Mouse (Mus musculus) heart, postnatal 0 days (tissue): Measurements from ENCODE around the gene Pnpla6. TPM values are rescaled to one million over a fixed set of nuclear protein-coding genes. Genes with fewer than 3 reads are reported as not detected.

ENCODE experiments used
- ATAC-seq: fragments of 200-750 bp; cut with Nextera tagmentation; 2 replicates; pipeline ENCODE4 v1.8.0; 2017; ENCODE audit warnings: low read depth, moderate number of reproducible peaks, moderate library complexity; ENCODE audit not compliant: insufficient read depth
- DNase-seq: peaks from one replicate; pipeline ENCODE4 v3.0.0-alpha.2; 2016; ENCODE audit warnings: low spot score
- H3K27ac ChIP-seq: fragments of 300-500 bp; sonication (generic); 2 replicates; pipeline ENCODE4 v1.5.1; 2014; ENCODE audit warnings: low read depth, mild to moderate bottlenecking
- H3K27me3 ChIP-seq: fragments of 300-500 bp; sonication (generic); 2 replicates; pipeline ENCODE4 v1.6.1; 2014; ENCODE audit warnings: low read length, mixed read lengths; ENCODE audit not compliant: control insufficient read depth, insufficient read depth
- H3K36me3 ChIP-seq: fragments of 300-500 bp; sonication (generic); replicated peaks from 2 replicates; pipeline ENCODE4 v1.6.1; 2014; ENCODE audit warnings: low read length, mixed read lengths; ENCODE audit not compliant: control insufficient read depth, insufficient read depth
- H3K4me1 ChIP-seq: fragments of 300-500 bp; sonication (generic); 2 replicates; pipeline ENCODE4 v1.6.1; 2014; ENCODE audit warnings: antibody characterized with exemption; ENCODE audit not compliant: control insufficient read depth, insufficient read depth
- H3K4me2 ChIP-seq: fragments of 300-500 bp; sonication (generic); 2 replicates; pipeline ENCODE4 v1.6.1; 2014; ENCODE audit warnings: low read depth, mild to moderate bottlenecking, low read length, moderate library complexity
- H3K4me3 ChIP-seq: fragments of 300-500 bp; sonication (generic); 2 replicates; pipeline ENCODE4 v1.5.1; 2014; ENCODE audit warnings: low read depth, low read length
- H3K9ac ChIP-seq: fragments of 300-500 bp; sonication (generic); replicated peaks from 2 replicates; pipeline ENCODE4 v1.6.1; 2014; ENCODE audit warnings: low read depth, low read length, mixed read lengths
- H3K9me3 ChIP-seq: fragments of 300-500 bp; sonication (generic); replicated peaks from 2 replicates; pipeline ENCODE4 v1.6.1; 2016; ENCODE audit warnings: low read length; ENCODE audit not compliant: control insufficient read depth
- CTCF ChIP-seq: IDR thresholded peaks from 2 replicates; pipeline ENCODE4 v1.5.1; 2016; ENCODE audit warnings: antibody characterized with exemption, control low read depth, low read depth
- EP300 ChIP-seq: IDR thresholded peaks from 2 replicates; pipeline ENCODE4 v1.6.1; 2016; ENCODE audit warnings: antibody characterized with exemption, low read depth
- WGBS: fragments of 180-500 bp; shearing (Covaris S2); extraction: QIAGEN DNeasy Blood & Tissue Kit; methylation state at CpG from one replicate; pipeline ENCODE4 v1.1.7; 2014; 5-methylcytosine and 5-hydroxymethylcytosine counted together
- polyA plus RNA-seq: library from polyadenylated mRNA; unstranded; fragments of >200 nt; fragmentation: Nextera tagmentation; extraction: Ambion mirVana; gene quantifications from 2 replicates; pipeline ENCODE4 v1.2.1, GENCODE M21; 2015
- total RNA-seq: library from RNA; depleted of rRNA; stranded (reverse); fragments of >200 nt; gene quantifications from 2 replicates; pipeline ENCODE4 v1.2.3, GENCODE M21; 2014; ENCODE audit warnings: low replicate concordance

Pnpla6 gene
- total and polyA plus RNA-seq, 2 experiments from 2014 or later, result 8.4 to 41.7 TPM

DNA sequence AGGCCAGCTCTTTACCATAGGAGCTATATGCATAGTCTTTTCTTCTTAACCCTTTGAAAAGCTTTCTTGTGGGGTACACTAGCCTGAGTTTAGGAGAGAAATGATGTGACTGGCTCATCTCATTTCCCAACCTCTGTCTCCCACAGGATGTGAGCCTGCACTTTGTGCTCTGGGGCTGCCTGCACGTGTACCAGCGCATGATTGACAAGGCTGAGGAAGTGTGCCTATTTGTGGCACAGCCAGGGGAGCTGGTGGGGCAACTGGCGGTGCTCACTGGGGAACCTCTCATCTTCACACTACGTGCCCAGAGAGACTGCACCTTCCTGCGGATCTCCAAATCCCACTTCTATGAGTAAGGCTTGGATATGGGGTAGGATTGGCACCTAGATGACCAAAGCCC, 15.6 kb downstream of the Pnpla6 start:
- WGBS, result 75% methylated on average over 5 of the region's 5 CpGs
- DNase-seq, result no peak
- Histone ChIP-seq H3K27me3 (no peaks in the 10 kb centered on the region), H3K4me1 (no peaks in the 10 kb centered on the region), H3K9me3 (no peaks in the 10 kb centered on the region), H3K9ac (no peak overlapping the region), H3K36me3 (peaks cover 40% of the 10 kb centered on the region), H3K4me3 (no peak overlapping the region), H3K27ac (no peak overlapping the region), H3K4me2 (no peak overlapping the region)
- no peak for ATAC-seq
- TF ChIP-seq EP300, result no peak
- no peak for TF ChIP-seq CTCF

GRCm38 (mm10) chr8:3531936-3532335, 16.8 kb downstream of the Pnpla6 start:
- Histone ChIP-seq H3K36me3 (peaks cover 34% of the 10 kb centered on the region), H3K9ac (no peak overlapping the region), H3K9me3 (no peaks in the 10 kb centered on the region), H3K4me1 (no peaks in the 10 kb centered on the region), H3K4me3 (no peak overlapping the region), H3K27me3 (no peaks in the 10 kb centered on the region), H3K27ac (no peak overlapping the region), H3K4me2 (no peak overlapping the region)
- DNase-seq, result no peak
- TF ChIP-seq CTCF (no peak), EP300 (no peak)
- WGBS, result 93% methylated on average over 18 of the region's 18 CpGs
- no peak for ATAC-seq

DNA sequence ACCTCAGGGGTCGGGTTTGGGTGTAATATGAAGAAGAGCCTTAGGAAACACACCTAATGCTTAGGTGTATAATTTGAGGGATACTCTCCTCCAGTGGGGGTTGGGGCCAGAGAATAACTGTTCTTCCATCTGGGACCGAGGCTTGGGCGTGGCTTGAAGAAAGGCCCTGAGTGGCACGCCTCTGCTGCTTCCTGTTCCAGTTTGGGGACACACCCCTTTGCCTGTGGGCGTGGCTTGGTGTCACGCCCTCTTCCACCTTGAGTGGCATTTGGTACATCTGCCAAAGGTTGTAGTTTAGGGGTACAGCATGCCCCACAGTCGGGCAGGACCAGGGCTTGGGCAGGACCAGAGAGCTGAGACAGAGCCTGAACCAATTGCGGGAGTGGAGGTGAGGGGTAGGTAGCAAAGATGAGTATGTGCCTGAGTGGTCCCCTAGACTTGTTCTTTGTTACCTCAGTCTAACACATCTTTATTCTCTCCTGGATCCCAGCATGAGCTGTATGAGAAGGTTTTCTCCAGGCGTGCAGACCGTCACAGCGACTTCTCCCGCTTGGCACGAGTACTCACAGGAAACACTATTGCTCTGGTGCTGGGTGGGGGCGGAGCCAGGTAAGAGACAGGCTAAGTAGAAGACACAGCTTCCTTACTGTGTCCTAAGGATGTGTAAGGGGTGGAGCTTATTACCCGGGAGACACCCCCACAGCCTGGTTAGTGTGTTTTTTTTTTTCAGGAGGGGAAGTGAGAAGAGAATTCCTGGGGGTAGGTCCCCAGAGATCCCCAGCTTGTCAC, 21.1 kb downstream of the Pnpla6 start:
- ATAC-seq, result peak; percentile 24; the same call in 1 of the 2 replicates
- no peaks in the 10 kb centered on the region for H3K27me3 ChIP-seq
- TF ChIP-seq EP300 (no peak), CTCF (no peak)
- WGBS, result 58% methylated on average over 15 of the region's 15 CpGs
- no peak overlapping the region for H3K4me3 ChIP-seq
- peaks cover 49% of the 10 kb centered on the region for H3K36me3 ChIP-seq
- DNase-seq, result no peak
- no peak overlapping the region for H3K9ac ChIP-seq
- no peak overlapping the region for H3K4me2 ChIP-seq
- H3K4me1 ChIP-seq, result no peaks in the 10 kb centered on the region
- H3K9me3 ChIP-seq, result no peaks in the 10 kb centered on the region
- no peak overlapping the region for H3K27ac ChIP-seq

DNA sequence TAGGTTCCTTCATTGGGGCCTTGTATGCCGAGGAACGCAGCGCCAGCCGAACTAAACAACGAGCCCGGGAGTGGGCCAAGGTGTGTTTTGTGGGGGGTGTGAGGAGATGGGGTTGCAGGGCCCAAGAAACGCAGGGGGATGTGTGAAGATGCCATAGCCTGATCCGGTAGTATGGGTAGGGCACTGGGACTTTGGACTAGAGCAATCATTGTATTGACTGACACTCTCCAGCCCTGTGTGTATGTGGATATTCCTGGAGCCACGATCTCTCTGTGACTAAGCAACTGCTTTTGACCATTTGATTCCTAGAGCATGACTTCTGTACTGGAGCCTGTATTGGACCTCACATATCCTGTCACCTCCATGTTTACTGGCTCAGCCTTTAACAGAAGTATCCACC, 21.8 kb downstream of the Pnpla6 start:
- Histone ChIP-seq H3K4me1 (no peaks in the 10 kb centered on the region), H3K4me2 (no peak overlapping the region), H3K27me3 (no peaks in the 10 kb centered on the region), H3K27ac (no peak overlapping the region), H3K9ac (no peak overlapping the region), H3K36me3 (peaks cover 48% of the 10 kb centered on the region), H3K9me3 (no peaks in the 10 kb centered on the region), H3K4me3 (no peak overlapping the region)
- TF ChIP-seq EP300, result no peak
- no peak for TF ChIP-seq CTCF
- DNase-seq, result no peak
- ATAC-seq, result no peak
- 95% methylated on average over 9 of the region's 9 CpGs for WGBS

DNA sequence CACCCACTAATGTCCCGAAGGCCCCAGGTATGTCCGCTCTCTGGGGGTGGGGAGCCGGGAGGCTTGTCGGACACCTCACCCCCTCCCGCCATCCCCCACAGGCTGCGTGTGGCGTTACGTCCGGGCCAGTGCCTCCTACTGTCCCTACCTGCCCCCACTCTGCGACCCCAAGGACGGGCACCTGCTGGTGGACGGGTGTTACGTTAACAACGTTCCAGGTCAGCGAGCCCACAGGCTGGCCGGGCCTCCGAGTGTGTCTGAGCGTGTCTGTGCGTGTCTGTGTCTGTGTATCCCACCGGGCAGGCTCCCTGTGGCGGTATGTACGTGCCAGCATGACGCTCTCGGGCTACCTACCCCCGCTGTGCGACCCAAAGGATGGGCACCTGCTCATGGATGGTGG, 22.5 kb downstream of the Pnpla6 start:
- Histone ChIP-seq H3K4me1 (no peaks in the 10 kb centered on the region), H3K9ac (no peak overlapping the region), H3K36me3 (peaks cover 47% of the 10 kb centered on the region), H3K4me2 (no peak overlapping the region), H3K27me3 (no peaks in the 10 kb centered on the region), H3K9me3 (no peaks in the 10 kb centered on the region), H3K27ac (no peak overlapping the region), H3K4me3 (no peak overlapping the region)
- DNase-seq (no peak), ATAC-seq (no peak)
- no peak for TF ChIP-seq CTCF
- TF ChIP-seq EP300, result no peak
- whole genome bisulfite sequencing, result 87% methylated on average over 22 of the region's 26 CpGs

DNA sequence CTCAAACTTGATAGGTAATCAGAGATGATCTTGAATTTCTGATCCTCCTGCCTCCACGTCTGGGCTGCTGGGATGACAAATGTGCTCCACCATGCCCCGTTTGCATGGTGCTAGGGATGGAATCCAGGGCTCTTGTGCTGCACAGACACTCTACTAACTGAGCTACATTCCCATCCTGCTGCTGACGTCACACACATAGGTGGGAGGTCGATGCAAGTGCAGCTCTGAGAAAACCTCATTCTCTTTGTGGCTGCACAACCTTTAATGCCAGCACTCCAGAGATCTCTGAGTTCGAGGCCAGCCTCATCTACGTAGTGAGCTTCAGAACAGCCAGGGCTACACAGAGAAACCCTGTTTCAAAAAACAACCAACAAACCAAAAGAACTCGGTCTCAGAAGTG, 24.0 kb downstream of the Pnpla6 start:
- TF ChIP-seq CTCF (no peak), EP300 (no peak)
- Histone ChIP-seq H3K36me3 (peaks cover 51% of the 10 kb centered on the region), H3K9ac (no peak overlapping the region), H3K4me3 (no peak overlapping the region), H3K4me2 (no peak overlapping the region), H3K9me3 (no peaks in the 10 kb centered on the region), H3K27me3 (no peaks in the 10 kb centered on the region), H3K27ac (no peak overlapping the region), H3K4me1 (no peaks in the 10 kb centered on the region)
- WGBS, result 75% methylated on average over 7 of the region's 7 CpGs
- ATAC-seq, result no peak
- DNase-seq, result no peak
